Mouse (Mus musculus): ENCODE results near the gene Rom1.
A peak's percentile ranks its signal among the peaks of the same experiment; 100 is the strongest.

Rom1 gene

GRCm38 (mm10) chr19:8942276-8942964 lies 13.3 kb upstream of the Rom1 start:
- no peak for DNase-seq (ENCODE audit: low read depth in 2 of 2, low spot score in 2 of 2)

GRCm38 (mm10) chr19:8941515-8942217 lies 12.5 kb upstream of the Rom1 start, which contains the start of gene Mta2:
Gene Mta2, plus strand, starts transcription at chr19:8941875.
- peak; percentile 94 to 96 for DNase-seq (ENCODE audit: low read depth in 2 of 2, low spot score in 2 of 2)

- no peak for DNase-seq (ENCODE audit: low read depth in 2 of 2, low spot score in 2 of 2)
Observed at GRCm38 (mm10) chr19:8941136-8941514, 12.0 kb upstream of the Rom1 start.

- no peak for DNase-seq (ENCODE audit: low read depth in 2 of 2, low spot score in 2 of 2)
Observed at GRCm38 (mm10) chr19:8940526-8941133, 11.5 kb upstream of the Rom1 start.

GRCm38 (mm10) chr19:8936736-8937135 lies 7.6 kb upstream of the Rom1 start:
- no peak for DNase-seq (ENCODE audit: low read depth in 2 of 2, low spot score in 2 of 2)

GRCm38 (mm10) chr19:8930771-8931170 lies 1.6 kb upstream of the Rom1 start:
- no peak for DNase-seq (ENCODE audit: low read depth in 2 of 2, low spot score in 2 of 2)

- DNase-seq (ENCODE audit: low read depth in 2 of 2, low spot score in 2 of 2): no peak
Observed at GRCm38 (mm10) chr19:8930117-8930516, 961 bp upstream of the Rom1 start.

- DNase-seq (ENCODE audit: low read depth in 2 of 2, low spot score in 2 of 2): peak in 1 of 2 experiments; percentile 20
Observed at GRCm38 (mm10) chr19:8928689-8929223, 400 bp downstream of the Rom1 start.

- DNase-seq (ENCODE audit: low read depth in 2 of 2, low spot score in 2 of 2): no peak
Observed at GRCm38 (mm10) chr19:8927891-8928525, 1.1 kb downstream of the Rom1 start.

- no peak for DNase-seq (ENCODE audit: low read depth in 2 of 2, low spot score in 2 of 2)
Observed at GRCm38 (mm10) chr19:8926766-8927165, 2.4 kb downstream of the Rom1 start.

- DNase-seq (ENCODE audit: low read depth in 2 of 2, low spot score in 2 of 2): no peak
Observed at GRCm38 (mm10) chr19:8921741-8922140, 7.4 kb downstream of the Rom1 start.

GRCm38 (mm10) chr19:8920836-8921291 lies 8.3 kb downstream of the Rom1 start:
- no peak for DNase-seq (ENCODE audit: low read depth in 2 of 2, low spot score in 2 of 2)

- peak; percentile 57 to 63 for DNase-seq (ENCODE audit: low read depth in 2 of 2, low spot score in 2 of 2)
Observed at GRCm38 (mm10) chr19:8920073-8920736, 9.0 kb downstream of the Rom1 start, which contains the start of gene B3gat3. Gene B3gat3, plus strand, starts transcription at chr19:8920374.

GRCm38 (mm10) chr19:8919684-8920072 lies 9.5 kb downstream of the Rom1 start:
- DNase-seq (ENCODE audit: low read depth in 2 of 2, low spot score in 2 of 2): no peak

GRCm38 (mm10) chr19:8919000-8919399 lies 10.2 kb downstream of the Rom1 start:
- DNase-seq (ENCODE audit: low read depth in 2 of 2, low spot score in 2 of 2): no peak

GRCm38 (mm10) chr19:8914212-8914611 lies 14.9 kb downstream of the Rom1 start:
- DNase-seq (ENCODE audit: low read depth in 2 of 2, low spot score in 2 of 2): no peak

GRCm38 (mm10) chr19:8911810-8912209 lies 17.3 kb downstream of the Rom1 start:
- DNase-seq (ENCODE audit: low read depth in 2 of 2, low spot score in 2 of 2): no peak

- no peak for DNase-seq (ENCODE audit: low read depth in 2 of 2, low spot score in 2 of 2)
Observed at GRCm38 (mm10) chr19:8908531-8908930, 20.6 kb downstream of the Rom1 start.

- DNase-seq (ENCODE audit: low read depth in 2 of 2, low spot score in 2 of 2): no peak
Observed at GRCm38 (mm10) chr19:8903412-8903811, 25.7 kb downstream of the Rom1 start.

GRCm38 (mm10) chr19:8899079-8899478 lies 30.1 kb downstream of the Rom1 start:
- DNase-seq (ENCODE audit: low read depth in 2 of 2, low spot score in 2 of 2): no peak

- DNase-seq (ENCODE audit: low read depth in 2 of 2, low spot score in 2 of 2): peak in 1 of 2 experiments; percentile 18
Observed at GRCm38 (mm10) chr19:8898576-8898975, 30.6 kb downstream of the Rom1 start.
